Mouse (Mus musculus) layer of hippocampus, postnatal 10 days (tissue): ENCODE measurements around the gene Zfp511. TPM values are rescaled to one million over a fixed set of nuclear protein-coding genes. Genes with fewer than 3 reads are reported as not detected.

ENCODE experiments used
- microRNA-seq, 2 experiments: library from miRNA; unstranded; fragments of <30 nt; microRNA quantifications; one replicate each; pipeline ENCODE4 v1.2.0; 2021
- total RNA-seq, 2 experiments: library from RNA; stranded (reverse); gene quantifications; 2 replicates each; pipeline ENCODE4 v1.2.3; 2021

The Zfp511 gene
- total RNA-seq, 2 experiments from 2014 or later, result 22.3 to 24.9 TPM

Small RNA genes within 50 kb of the gene (microRNA-seq; reads per million reads assigned to microRNA genes)
- gene Mir7062, result 1.3 to 2.0 reads per million in 2 experiments

Other genes with a start within 250 kb of the Zfp511 start
- gene Adgra1, start 202.2 kb upstream of the Zfp511 start, total RNA-seq, result 10 to 100 TPM; 47.8 to 49.8 TPM
- gene Kndc1, start 141.7 kb upstream of the Zfp511 start, total RNA-seq, result 10 to 100 TPM; 49.1 to 56.1 TPM
- not detected for gene Utf1, start 92.6 kb upstream of the Zfp511 start, total RNA-seq
- 1 to 10 TPM in 1 of 2 experiments, under 1 TPM in 1; 0.87 to 1.0 TPM for gene 6430531B16Rik, start 57.6 kb upstream of the Zfp511 start, total RNA-seq
- gene Adam8, start 43.8 kb upstream of the Zfp511 start, total RNA-seq, result 1 to 10 TPM; 1.3 to 2.4 TPM
- gene Tubgcp2, start 278 bp downstream of the Zfp511 start, total RNA-seq, result 10 to 100 TPM; 40.8 TPM
- gene Msx3, start 12.7 kb downstream of the Zfp511 start, total RNA-seq, result under 1 TPM; 0.16 to 0.20 TPM
- 100 to 1,000 TPM; 247 to 252 TPM for gene Caly, start 46.2 kb downstream of the Zfp511 start, total RNA-seq
- not detected for gene Prap1, start 57.0 kb downstream of the Zfp511 start, total RNA-seq
- gene Fuom, start 66.0 kb downstream of the Zfp511 start, total RNA-seq, result 10 to 100 TPM; 26.8 to 27.1 TPM
- gene Paox, start 79.4 kb downstream of the Zfp511 start, total RNA-seq, result 1 to 10 TPM; 6.2 to 7.1 TPM
- gene Echs1, start 80.1 kb downstream of the Zfp511 start, total RNA-seq, result 10 to 100 TPM; 63.4 to 67.1 TPM
- gene Mtg1, start 101.2 kb downstream of the Zfp511 start, total RNA-seq, result 10 to 100 TPM; 27.0 to 30.2 TPM
- 100 to 1,000 TPM; 145 to 155 TPM for gene Sprn, start 118.5 kb downstream of the Zfp511 start, total RNA-seq
- not detected for gene Olfr522, start 128.4 kb downstream of the Zfp511 start, total RNA-seq
- not detected for gene Olfr523, start 136.8 kb downstream of the Zfp511 start, total RNA-seq
- gene Olfr524, start 169.6 kb downstream of the Zfp511 start, total RNA-seq, result not detected
- gene Cd163l1, start 181.9 kb downstream of the Zfp511 start, total RNA-seq, result under 1 TPM; 0.64 to 0.78 TPM
- under 1 TPM; 0.18 to 0.20 TPM for gene 5830411N06Rik, start 210.9 kb downstream of the Zfp511 start, total RNA-seq